Mouse (Mus musculus): Measurements from ENCODE around the gene Tcf7l2.

- TF ChIP-seq CHD2 (IDR thresholded peaks at IDR 0.05; ENCODE audit: low read depth, low read length) (no peak), HCFC1 (IDR thresholded peaks at IDR 0.05; ENCODE audit: borderline replicate concordance, insufficient read depth, low read length) (no peak), ZC3H11A (IDR thresholded peaks at IDR 0.05; ENCODE audit: borderline replicate concordance, low read depth, low read length) (no peak)
Observed at GRCm38 (mm10) chr19:55964421-55964820, 222.8 kb downstream of the Tcf7l2 start.

All from ES-E14 (cell line).